Mouse (Mus musculus): ENCODE measurements around the gene Kctd3. TPM values are rescaled to one million over a fixed set of nuclear protein-coding genes. Genes with fewer than 3 reads are reported as not detected.
"Not testable (repeated sequence)": the region's sequence is repeated elsewhere in the genome, so short reads cannot be mapped to it uniquely, and the experiment has no call there.

Kctd3 gene
- polyA plus RNA-seq, 1 experiment from 2014 or later, result 36.7 TPM

DNA sequence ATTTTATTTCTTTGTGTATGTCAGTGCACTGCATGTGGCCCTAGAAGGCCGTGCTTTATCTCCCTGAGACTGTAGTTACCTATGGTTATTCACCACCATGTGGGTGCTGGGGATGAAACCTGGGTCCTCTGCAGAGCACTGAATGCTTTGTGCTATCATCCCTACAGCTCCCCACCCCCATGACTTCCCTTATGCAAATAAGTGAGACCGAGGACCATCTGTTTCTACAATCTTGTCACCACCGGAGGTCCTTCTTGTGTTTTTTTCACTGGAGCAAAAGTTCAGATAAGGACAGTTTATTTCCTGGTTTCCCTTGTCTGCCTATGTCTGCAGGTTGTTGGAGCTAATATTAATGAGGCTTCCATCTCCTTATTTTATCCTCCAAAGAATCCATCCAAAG is 39.2 kb upstream of the Kctd3 start:
- Histone ChIP-seq H3K4me2 (no peak overlapping the region), H3K4me1 (ENCODE audit: control insufficient read depth, insufficient read depth, low read length) (no peaks in the 10 kb centered on the region), H3K9ac (ENCODE audit: low read length) (no peak overlapping the region), H3K4me3 (ENCODE audit: low read depth, low read length) (no peak overlapping the region), H3K9me3 (ENCODE audit: control insufficient read depth, low read length) (no peaks in the 10 kb centered on the region), H3K36me3 (ENCODE audit: control insufficient read depth, insufficient read depth, low read length) (no peaks in the 10 kb centered on the region), H3K27me3 (ENCODE audit: control insufficient read depth, insufficient read depth, low read length) (no peaks in the 10 kb centered on the region), H3K27ac (ENCODE audit: low read depth, low read length) (no peak overlapping the region)
- WGBS, result 78% methylated on average over 3 of the region's 3 CpGs
- ATAC-seq (ENCODE audit: low FRiP score) (no peak), DNase-seq (ENCODE audit: low spot score, missing footprints) (no peak)

- 92% methylated on average over 3 of the region's 3 CpGs for WGBS
- H3K36me3 ChIP-seq (ENCODE audit: control insufficient read depth, insufficient read depth, low read length), result no peaks in the 10 kb centered on the region
- H3K27ac ChIP-seq (ENCODE audit: low read depth, low read length), result no peak overlapping the region
- H3K27me3 ChIP-seq (ENCODE audit: control insufficient read depth, insufficient read depth, low read length), result no peaks in the 10 kb centered on the region
- no peak overlapping the region for H3K9ac ChIP-seq (ENCODE audit: low read length)
- H3K4me3 ChIP-seq (ENCODE audit: low read depth, low read length), result no peak overlapping the region
- H3K9me3 ChIP-seq (ENCODE audit: control insufficient read depth, low read length), result no peaks in the 10 kb centered on the region
- no peaks in the 10 kb centered on the region for H3K4me1 ChIP-seq (ENCODE audit: control insufficient read depth, insufficient read depth, low read length)
- no peak for DNase-seq (ENCODE audit: low spot score, missing footprints)
- no peak for ATAC-seq (ENCODE audit: low FRiP score)
- H3K4me2 ChIP-seq, result no peak overlapping the region
Measured at GRCm38 (mm10) chr1:189046301-189046700, 38.7 kb upstream of the Kctd3 start.

GRCm38 (mm10) chr1:189041261-189041660 is 33.6 kb upstream of the Kctd3 start:
- no peak for ATAC-seq (ENCODE audit: low FRiP score)
- Histone ChIP-seq H3K9ac (ENCODE audit: low read length) (no peak overlapping the region), H3K4me1 (ENCODE audit: control insufficient read depth, insufficient read depth, low read length) (no peaks in the 10 kb centered on the region), H3K27me3 (ENCODE audit: control insufficient read depth, insufficient read depth, low read length) (no peaks in the 10 kb centered on the region), H3K4me3 (ENCODE audit: low read depth, low read length) (no peak overlapping the region), H3K27ac (ENCODE audit: low read depth, low read length) (no peak overlapping the region), H3K4me2 (no peak overlapping the region), H3K36me3 (ENCODE audit: control insufficient read depth, insufficient read depth, low read length) (no peaks in the 10 kb centered on the region), H3K9me3 (ENCODE audit: control insufficient read depth, low read length) (no peaks in the 10 kb centered on the region)
- DNase-seq (ENCODE audit: low spot score, missing footprints), result no peak
- 87% methylated on average over 12 of the region's 12 CpGs for WGBS

- Histone ChIP-seq H3K9ac (ENCODE audit: low read length) (no peak overlapping the region), H3K4me1 (ENCODE audit: control insufficient read depth, insufficient read depth, low read length) (no peaks in the 10 kb centered on the region), H3K4me2 (no peak overlapping the region), H3K4me3 (ENCODE audit: low read depth, low read length) (no peak overlapping the region), H3K27ac (ENCODE audit: low read depth, low read length) (no peak overlapping the region), H3K36me3 (ENCODE audit: control insufficient read depth, insufficient read depth, low read length) (no peaks in the 10 kb centered on the region), H3K9me3 (ENCODE audit: control insufficient read depth, low read length) (no peaks in the 10 kb centered on the region), H3K27me3 (ENCODE audit: control insufficient read depth, insufficient read depth, low read length) (no peaks in the 10 kb centered on the region)
- ATAC-seq (ENCODE audit: low FRiP score) (no peak), DNase-seq (ENCODE audit: low spot score, missing footprints) (no peak)
- WGBS, result 94% methylated on average over 5 of the region's 5 CpGs
Measured at GRCm38 (mm10) chr1:189039348-189039747, 31.7 kb upstream of the Kctd3 start.

GRCm38 (mm10) chr1:189032817-189033216 is 25.2 kb upstream of the Kctd3 start:
- DNase-seq (ENCODE audit: low spot score, missing footprints); ATAC-seq (ENCODE audit: low FRiP score); H3K27me3 ChIP-seq (ENCODE audit: control insufficient read depth, insufficient read depth, low read length); H3K4me3 ChIP-seq (ENCODE audit: low read depth, low read length); H3K4me1 ChIP-seq (ENCODE audit: control insufficient read depth, insufficient read depth, low read length); H3K27ac ChIP-seq (ENCODE audit: low read depth, low read length); H3K36me3 ChIP-seq (ENCODE audit: control insufficient read depth, insufficient read depth, low read length); H3K9ac ChIP-seq (ENCODE audit: low read length); H3K4me2 ChIP-seq; H3K9me3 ChIP-seq (ENCODE audit: control insufficient read depth, low read length): not testable (repeated sequence)
- WGBS, result 88% methylated on average over 2 of the region's 2 CpGs

DNA sequence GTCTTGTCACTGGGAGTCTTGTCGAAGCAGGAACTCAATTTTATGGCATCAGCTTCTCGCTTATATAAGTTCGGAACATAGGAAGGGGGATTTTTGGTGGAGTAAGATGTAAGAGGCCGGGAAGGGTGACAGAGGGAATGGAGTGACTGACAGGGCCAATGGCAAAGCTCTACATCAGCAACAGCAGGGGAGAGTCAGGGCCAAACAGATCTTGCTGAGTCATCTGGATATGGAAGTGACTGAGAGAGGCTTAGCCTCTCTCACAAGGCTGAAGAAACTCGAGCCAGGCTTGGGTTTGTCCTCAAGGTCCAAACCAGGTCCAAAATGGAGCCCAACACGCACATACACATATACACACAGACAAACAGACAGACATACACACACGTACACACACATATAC is 23.3 kb upstream of the Kctd3 start:
- Histone ChIP-seq H3K27me3 (ENCODE audit: control insufficient read depth, insufficient read depth, low read length) (no peaks in the 10 kb centered on the region), H3K9ac (ENCODE audit: low read length) (no peak overlapping the region), H3K4me2 (no peak overlapping the region), H3K4me1 (ENCODE audit: control insufficient read depth, insufficient read depth, low read length) (no peaks in the 10 kb centered on the region), H3K9me3 (ENCODE audit: control insufficient read depth, low read length) (no peaks in the 10 kb centered on the region), H3K36me3 (ENCODE audit: control insufficient read depth, insufficient read depth, low read length) (no peaks in the 10 kb centered on the region), H3K4me3 (ENCODE audit: low read depth, low read length) (no peak overlapping the region), H3K27ac (ENCODE audit: low read depth, low read length) (no peak overlapping the region)
- ATAC-seq (ENCODE audit: low FRiP score) (no peak), DNase-seq (ENCODE audit: low spot score, missing footprints) (no peak)
- WGBS, result 81% methylated on average over 7 of the region's 7 CpGs

DNA sequence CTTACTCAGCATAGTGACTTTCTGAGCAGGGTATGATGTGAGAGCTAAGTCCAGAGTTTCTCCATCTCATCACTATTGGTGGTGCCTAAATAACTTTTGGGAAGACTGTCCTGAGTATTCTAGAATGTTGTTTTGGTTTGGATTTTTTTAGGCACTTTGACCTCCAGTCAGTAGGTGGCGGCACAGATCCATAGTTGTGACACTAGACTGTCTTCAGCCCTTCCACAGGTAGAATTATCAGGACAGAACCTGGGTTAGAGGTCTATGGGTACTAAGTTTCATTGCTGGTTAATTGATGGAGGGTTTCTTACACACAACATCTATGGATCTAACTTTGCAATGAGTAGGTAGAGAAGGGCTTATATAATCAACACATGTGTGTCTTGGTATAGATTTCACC is 20.6 kb upstream of the Kctd3 start:
- peak; percentile 88 for DNase-seq (ENCODE audit: low spot score, missing footprints)
- H3K27ac ChIP-seq (ENCODE audit: low read depth, low read length), result no peak overlapping the region
- H3K4me2 ChIP-seq, result no peak overlapping the region
- ATAC-seq (ENCODE audit: low FRiP score), result 0 out of 2 replicates have a peak, but pooled peaks have one; percentile 38
- H3K4me1 ChIP-seq (ENCODE audit: control insufficient read depth, insufficient read depth, low read length), result no peaks in the 10 kb centered on the region
- no peaks in the 10 kb centered on the region for H3K9me3 ChIP-seq (ENCODE audit: control insufficient read depth, low read length)
- H3K36me3 ChIP-seq (ENCODE audit: control insufficient read depth, insufficient read depth, low read length), result no peaks in the 10 kb centered on the region
- H3K27me3 ChIP-seq (ENCODE audit: control insufficient read depth, insufficient read depth, low read length), result no peaks in the 10 kb centered on the region
- WGBS, result 49% methylated on average over 1 of the region's 1 CpGs
- H3K9ac ChIP-seq (ENCODE audit: low read length), result no peak overlapping the region
- H3K4me3 ChIP-seq (ENCODE audit: low read depth, low read length), result no peak overlapping the region

DNA sequence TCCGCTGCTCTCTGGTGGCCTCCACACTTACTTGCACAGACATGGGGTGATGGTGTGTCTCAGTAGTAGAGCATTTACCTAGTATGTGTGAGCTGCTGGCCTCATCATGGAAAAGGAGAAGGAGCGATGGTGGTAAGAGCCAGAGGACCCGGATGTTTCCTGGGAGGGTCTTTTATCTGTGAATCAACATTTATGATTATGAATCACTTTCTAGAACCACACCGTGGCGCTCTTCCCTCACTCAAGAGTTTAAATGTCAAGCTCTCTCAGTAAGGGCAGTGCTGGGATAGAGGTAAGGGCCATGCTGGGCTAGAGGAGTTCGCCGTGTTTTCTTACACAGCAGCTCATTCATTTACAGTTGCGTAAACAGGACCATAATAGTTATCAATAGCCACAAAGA is 19.2 kb upstream of the Kctd3 start:
- H3K27me3 ChIP-seq (ENCODE audit: control insufficient read depth, insufficient read depth, low read length), result no peaks in the 10 kb centered on the region
- no peak overlapping the region for H3K4me3 ChIP-seq (ENCODE audit: low read depth, low read length)
- 64% methylated on average over 8 of the region's 8 CpGs for WGBS
- H3K4me1 ChIP-seq (ENCODE audit: control insufficient read depth, insufficient read depth, low read length), result no peaks in the 10 kb centered on the region
- DNase-seq (ENCODE audit: low spot score, missing footprints) (peak; percentile 86), ATAC-seq (ENCODE audit: low FRiP score) (peak; percentile 58; the same call in 1 of the 2 replicates)
- H3K9me3 ChIP-seq (ENCODE audit: control insufficient read depth, low read length), result no peaks in the 10 kb centered on the region
- no peak overlapping the region for H3K27ac ChIP-seq (ENCODE audit: low read depth, low read length)
- no peak overlapping the region for H3K9ac ChIP-seq (ENCODE audit: low read length)
- no peaks in the 10 kb centered on the region for H3K36me3 ChIP-seq (ENCODE audit: control insufficient read depth, insufficient read depth, low read length)
- no peak overlapping the region for H3K4me2 ChIP-seq

DNA sequence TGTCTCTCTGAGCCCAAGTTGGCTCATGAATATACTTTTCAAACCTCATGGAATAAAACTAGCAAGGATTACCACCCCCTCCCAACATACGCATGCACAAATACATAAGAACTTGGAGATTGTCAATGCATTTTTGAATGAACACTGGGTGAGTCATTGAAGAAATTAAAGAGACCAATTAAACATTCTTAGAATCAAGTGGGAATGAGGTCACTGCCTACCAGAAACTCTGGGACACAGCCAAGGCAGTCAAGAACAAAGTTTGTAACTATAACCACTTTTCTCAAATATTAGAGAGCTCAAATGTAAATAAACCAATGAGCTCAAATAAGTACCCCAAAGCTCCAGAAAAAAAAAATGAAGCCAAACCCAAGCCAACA is 16.1 kb upstream of the Kctd3 start:
- ATAC-seq (ENCODE audit: low FRiP score), result no peak

More for the DNA sequence above, 16.1 kb upstream of the Kctd3 start:
- no peak overlapping the region for H3K9ac ChIP-seq (ENCODE audit: low read length)
- no peak overlapping the region for H3K4me2 ChIP-seq
- H3K9me3 ChIP-seq (ENCODE audit: control insufficient read depth, low read length), result no peaks in the 10 kb centered on the region
- H3K4me1 ChIP-seq (ENCODE audit: control insufficient read depth, insufficient read depth, low read length), result no peaks in the 10 kb centered on the region
- no peak overlapping the region for H3K27ac ChIP-seq (ENCODE audit: low read depth, low read length)
- 86% methylated on average over 1 of the region's 1 CpGs for WGBS
- H3K4me3 ChIP-seq (ENCODE audit: low read depth, low read length), result no peak overlapping the region
- no peaks in the 10 kb centered on the region for H3K27me3 ChIP-seq (ENCODE audit: control insufficient read depth, insufficient read depth, low read length)
- no peaks in the 10 kb centered on the region for H3K36me3 ChIP-seq (ENCODE audit: control insufficient read depth, insufficient read depth, low read length)
- no peak for DNase-seq (ENCODE audit: low spot score, missing footprints)
